ENCODE assay signal across 9 mouse cellular contexts in the genomic region with DNA sequence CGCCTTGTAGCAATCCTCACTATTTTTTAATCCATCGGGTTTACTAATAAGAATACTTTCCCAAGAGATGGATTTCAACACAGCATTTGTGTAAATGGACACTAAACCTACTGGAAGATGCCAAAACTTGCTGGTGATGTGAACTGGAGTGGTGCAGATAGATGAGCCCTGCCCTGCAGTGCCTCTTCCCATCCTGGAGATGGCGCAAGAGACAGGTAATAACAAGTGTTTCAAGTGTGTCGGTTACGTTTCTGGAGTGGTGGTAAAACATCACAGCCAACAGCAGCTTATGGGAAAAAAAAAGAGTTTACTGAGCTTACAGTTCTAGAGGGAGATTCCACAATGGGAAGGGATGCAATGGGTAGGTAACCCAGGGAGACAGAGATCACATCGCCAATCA. TPM values are rescaled to one million over a fixed set of nuclear protein-coding genes. Genes with fewer than 3 reads are reported as not detected.
A peak's percentile ranks its signal among the peaks of the same experiment; 100 is the strongest.
DNase-seq lines count a peak whose midpoint lies in the region; ATAC-seq and TF ChIP-seq lines count a peak whose summit lies in the region.
"Had no signal": no experiment of that assay in that cellular context is flagged by ENCODE, and none has a peak within 500 bp of the region (broad histone marks: within the 10 kb centered on the region; RNA-seq: fewer than 3 reads in every experiment).

No protein-coding gene starts in this region.

- H3K79me2 ChIP-seq in liver, adult 2 months (ENCODE audit: control insufficient read depth, insufficient read depth, low read length) = no peaks in the 10 kb centered on the region

- H3K27ac ChIP-seq in liver, adult 2 months (replicated peaks; ENCODE audit: insufficient read depth, low read depth, low read length) = no peak overlapping the region
- H3K27ac ChIP-seq in liver, embryonic 11.5 days (ENCODE audit: low read depth, low read length) = no peak overlapping the region
- H3K27ac ChIP-seq in ES-E14 (ENCODE audit: insufficient read depth, low read depth, low read length, poor library complexity, severe bottlenecking) = no peak overlapping the region
- no peak overlapping the region for H3K27ac ChIP-seq in forebrain, embryonic 14.5 days (ENCODE audit: low read depth, low read length)
- H3K27ac ChIP-seq in forebrain, embryonic 11.5 days (ENCODE audit: low read depth, low read length) = no peak overlapping the region

- TF ChIP-seq POLR2A in liver, adult 2 months (IDR thresholded peaks at IDR 0.05; ENCODE audit: extremely low read depth, insufficient read depth, low read length) = no peak

- H3K9ac ChIP-seq in liver, adult 2 months (ENCODE audit: low read depth, low read length) = no peak overlapping the region
- H3K9ac ChIP-seq in liver, embryonic 11.5 days (ENCODE audit: low read depth, low read length) = no peak overlapping the region
- H3K9ac ChIP-seq in ES-E14 (ENCODE audit: insufficient read depth, low read depth, low read length, poor library complexity, severe bottlenecking) = no peak overlapping the region
- H3K9ac ChIP-seq in forebrain, embryonic 14.5 days (ENCODE audit: low read length) = no peak overlapping the region
- no peak overlapping the region for H3K9ac ChIP-seq in forebrain, embryonic 11.5 days (ENCODE audit: low read length)

- no peaks in the 10 kb centered on the region for H3K4me1 ChIP-seq in liver, adult 2 months (ENCODE audit: control insufficient read depth, insufficient read depth, low read length)
- no peaks in the 10 kb centered on the region for H3K4me1 ChIP-seq in liver, embryonic 11.5 days (replicated peaks; ENCODE audit: control insufficient read depth, insufficient read depth, low read length)
- no peaks in the 10 kb centered on the region for H3K4me1 ChIP-seq in ES-E14 (ENCODE audit: control insufficient read depth in 2 of 2, insufficient read depth in 2 of 2, low read length in 2 of 2, poor library complexity in 1 of 2)
- no peaks in the 10 kb centered on the region for H3K4me1 ChIP-seq in forebrain, embryonic 14.5 days (ENCODE audit: control insufficient read depth, insufficient read depth, low read length)
- no peaks in the 10 kb centered on the region for H3K4me1 ChIP-seq in forebrain, embryonic 11.5 days (replicated peaks; ENCODE audit: control insufficient read depth, insufficient read depth, low read length)

- H3K4me2 ChIP-seq in liver, embryonic 11.5 days = no peak overlapping the region
- H3K4me2 ChIP-seq in forebrain, embryonic 14.5 days (ENCODE audit: low read length) = no peak overlapping the region
- H3K4me2 ChIP-seq in forebrain, embryonic 11.5 days (ENCODE audit: low read depth, low read length, severe bottlenecking) = no peak overlapping the region

- no peaks in the 10 kb centered on the region for H3K36me3 ChIP-seq in liver, adult 2 months (ENCODE audit: control insufficient read depth, insufficient read depth, low read length)
- no peaks in the 10 kb centered on the region for H3K36me3 ChIP-seq in liver, embryonic 11.5 days (ENCODE audit: control insufficient read depth, insufficient read depth, low read length)
- no peaks in the 10 kb centered on the region for H3K36me3 ChIP-seq in ES-E14 (ENCODE audit: control insufficient read depth, insufficient read depth, low read length, poor library complexity, severe bottlenecking)
- H3K36me3 ChIP-seq in forebrain, embryonic 14.5 days (ENCODE audit: control insufficient read depth, insufficient read depth, low read length) = no peaks in the 10 kb centered on the region
- H3K36me3 ChIP-seq in forebrain, embryonic 11.5 days (ENCODE audit: control insufficient read depth, insufficient read depth, low read length) = no peaks in the 10 kb centered on the region

- 52% methylated on average over 6 of the region's 6 CpGs for WGBS in liver, adult 2 months
- 54% methylated on average over 6 of the region's 6 CpGs for WGBS in liver, embryonic 11.5 days
- WGBS in forebrain, embryonic 14.5 days = 48% methylated on average over 6 of the region's 6 CpGs
- 53% methylated on average over 6 of the region's 6 CpGs for WGBS in forebrain, embryonic 11.5 days

- no peaks in the 10 kb centered on the region for H3K9me3 ChIP-seq in liver, embryonic 11.5 days (ENCODE audit: control insufficient read depth, low read length)
- no peaks in the 10 kb centered on the region for H3K9me3 ChIP-seq in ES-E14 (ENCODE audit: control insufficient read depth, insufficient read depth, low read depth, low read length)
- H3K9me3 ChIP-seq in forebrain, embryonic 14.5 days (replicated peaks; ENCODE audit: control insufficient read depth, low read length) = no peaks in the 10 kb centered on the region
- H3K9me3 ChIP-seq in forebrain, embryonic 11.5 days (ENCODE audit: control insufficient read depth, low read length) = no peaks in the 10 kb centered on the region

- in situ Hi-C loops in ES-E14 (cut with MboI; ENCODE audit: low sequenced_read_pairs in 2 of 2, unreplicated experiment in 2 of 2) = no loop called here

- no peaks in the 10 kb centered on the region for H3K27me3 ChIP-seq in liver, adult 2 months (ENCODE audit: control insufficient read depth, insufficient read depth, low read length)
- H3K27me3 ChIP-seq in liver, embryonic 11.5 days (replicated peaks; ENCODE audit: control insufficient read depth, insufficient read depth, low read length) = no peaks in the 10 kb centered on the region
- H3K27me3 ChIP-seq in forebrain, embryonic 14.5 days (replicated peaks; ENCODE audit: control insufficient read depth, insufficient read depth, low read length) = no peaks in the 10 kb centered on the region
- no peaks in the 10 kb centered on the region for H3K27me3 ChIP-seq in forebrain, embryonic 11.5 days (ENCODE audit: control insufficient read depth, insufficient read depth, low read length)

- H3K4me3 ChIP-seq in liver, adult 2 months (ENCODE audit: insufficient read depth, low read depth, low read length) = no peak overlapping the region
- H3K4me3 ChIP-seq in liver, embryonic 11.5 days (ENCODE audit: low read depth, low read length) = no peak overlapping the region
- no peak overlapping the region for H3K4me3 ChIP-seq in ES-E14 (ENCODE audit: insufficient read depth in 1 of 2, low read depth in 1 of 2, low read length in 2 of 2, poor library complexity in 1 of 2, severe bottlenecking in 1 of 2)
- no peak overlapping the region for H3K4me3 ChIP-seq in forebrain, embryonic 14.5 days (ENCODE audit: low read depth, low read length)
- no peak overlapping the region for H3K4me3 ChIP-seq in forebrain, embryonic 11.5 days (ENCODE audit: low read depth, low read length)

- DNase-seq in liver, adult 2 months (ENCODE audit: extremely low read depth, low read depth, low spot score) = peak; percentile 15
- DNase-seq in liver, embryonic 11.5 days (ENCODE audit: low spot score) = no peak
- DNase-seq in CD4-positive helper T cell, adult 2 months (ENCODE audit: low read depth, low spot score) = peak; percentile 8
- DNase-seq in ES-E14 (ENCODE audit: low read depth, low spot score) = peak; percentile 59
- peak; percentile 33 for DNase-seq in fat pad, adult 2 months (ENCODE audit: extremely low read depth, low read depth, low spot score)
- no peak for DNase-seq in forebrain, embryonic 14.5 days (ENCODE audit: low spot score)
- DNase-seq in forebrain, embryonic 11.5 days (ENCODE audit: low spot score) = no peak
- DNase-seq: kidney, postnatal 14 days had no signal

- peak; percentile 52; the same call in 1 of the 2 replicates for TF ChIP-seq CTCF in liver, adult 2 months (IDR thresholded peaks at IDR 0.05; ENCODE audit: low read depth, low read length)

- ATAC-seq in liver, embryonic 11.5 days (replicated peaks; ENCODE audit: low FRiP score) = no peak
- ATAC-seq in forebrain, embryonic 14.5 days = no peak
- ATAC-seq in forebrain, embryonic 11.5 days (replicated peaks; ENCODE audit: low FRiP score) = no peak

TF ChIP-seq in ES-E14, 5 proteins besides CTCF, POLR2A, EP300 and RAD21:
- TF ChIP-seq ZC3H11A (IDR thresholded peaks at IDR 0.05; ENCODE audit: borderline replicate concordance, low read depth, low read length) (peak; percentile 75; the same call in 1 of the 2 replicates), HCFC1 (IDR thresholded peaks at IDR 0.05; ENCODE audit: borderline replicate concordance, insufficient read depth, low read length) (no peak)

RNA-seq across cellular contexts. Expression of a gene that starts 51.5 kb away (rescaled TPM):
- 0.27 TPM in 1 of 2 replicates, not detected in the other for total RNA-seq in liver, adult 2 months (2014; rRNA removed)
- polyA plus RNA-seq in liver, adult 2 months (2012; rRNA removed) = 0.22 TPM in 1 of 2 replicates, not detected in the other
- polyA plus RNA-seq in liver, embryonic 11.5 days (2014; fragmentation: Nextera tagmentation; extraction: Ambion mirVana) = 26.4 and 27.7 TPM in 2 replicates
- 29.5 and 65.4 TPM in 2 replicates for total RNA-seq in ES-E14 (2012; rRNA removed)
- 27.2 and 33.6 TPM in 2 replicates for polyA plus RNA-seq in forebrain, embryonic 14.5 days (2014; fragmentation: Nextera tagmentation; extraction: Ambion mirVana)
- 102 and 107 TPM in 2 replicates for polyA plus RNA-seq in forebrain, embryonic 11.5 days (2014; fragmentation: Nextera tagmentation; extraction: Ambion mirVana)
- total RNA-seq: monocyte, adult 5-6 weeks had no signal

Comparison
In these comparisons a context has a peak if more than half of its experiments do, and no peak if none do; other contexts are left out.
1. DNase-seq: peak in liver, adult 2 months (single experiment), CD4-positive helper T cell, adult 2 months (single experiment), ES-E14 (single experiment) and fat pad, adult 2 months (single experiment); none in liver, embryonic 11.5 days (single experiment), forebrain, embryonic 14.5 days (single experiment) and forebrain, embryonic 11.5 days (single experiment).
2. RNA of a gene that starts 51.5 kb away (polyA plus RNA-seq): 102 to 107 TPM in forebrain, embryonic 11.5 days, 26.4 to 27.7 TPM in liver, embryonic 11.5 days and 27.2 to 33.6 TPM in forebrain, embryonic 14.5 days; 0.22 TPM in liver, adult 2 months; every median in the first group is over 10 times any median in the second.